Mouse (Mus musculus) limb, embryonic 11.5 days (tissue): ENCODE results near the gene Napsa. TPM values are rescaled to one million over a fixed set of nuclear protein-coding genes. Genes with fewer than 3 reads are reported as not detected.

Experiments used
- ATAC-seq: fragments of 200-750 bp; cut with Nextera tagmentation; 2 replicates; pipeline ENCODE4 v1.8.0; 2017; ENCODE audit warnings: low read depth; ENCODE audit not compliant: insufficient number of reproducible peaks, low FRiP score, low TSS enrichment
- DNase-seq: peaks from one replicate; pipeline ENCODE4 v3.0.0-alpha.2; 2015; ENCODE audit warnings: low spot score
- H3K27ac ChIP-seq: fragments of 300-500 bp; sonication (generic); replicated peaks from 2 replicates; pipeline ENCODE4 v1.5.1; 2014; ENCODE audit warnings: low read depth, mild to moderate bottlenecking, low read length
- H3K27me3 ChIP-seq: fragments of 300-500 bp; sonication (generic); 2 replicates; pipeline ENCODE4 v1.6.1; 2014; ENCODE audit warnings: mild to moderate bottlenecking, low read length, mixed read lengths; ENCODE audit not compliant: control insufficient read depth, insufficient read depth
- H3K36me3 ChIP-seq: fragments of 300-500 bp; sonication (generic); 2 replicates; pipeline ENCODE4 v1.6.1; 2014; ENCODE audit warnings: mild to moderate bottlenecking, low read length, moderate library complexity, mixed read lengths; ENCODE audit not compliant: control insufficient read depth, insufficient read depth
- H3K4me1 ChIP-seq: fragments of 300-500 bp; sonication (generic); 2 replicates; pipeline ENCODE4 v1.6.1; 2014; ENCODE audit warnings: low read length, mixed read lengths; ENCODE audit not compliant: control insufficient read depth, insufficient read depth
- H3K4me2 ChIP-seq: fragments of 300-500 bp; sonication (generic); 2 replicates; pipeline ENCODE4 v1.6.1; 2014; ENCODE audit warnings: low read depth, mild to moderate bottlenecking, moderate library complexity; ENCODE audit not compliant: severe bottlenecking
- H3K4me3 ChIP-seq: fragments of 300-500 bp; sonication (generic); 2 replicates; pipeline ENCODE4 v1.5.1; 2014; ENCODE audit warnings: low read depth, low read length
- H3K9ac ChIP-seq: fragments of 300-500 bp; sonication (generic); 2 replicates; pipeline ENCODE4 v1.6.1; 2014; ENCODE audit warnings: mild to moderate bottlenecking, low read length
- H3K9me3 ChIP-seq: fragments of 300-500 bp; sonication (generic); 2 replicates; pipeline ENCODE4 v1.6.1; 2016; ENCODE audit warnings: low read length; ENCODE audit not compliant: control insufficient read depth
- WGBS: fragments of 180-500 bp; shearing (Covaris S2); extraction: QIAGEN DNeasy Blood & Tissue Kit; methylation state at CpG from one replicate; pipeline ENCODE4 v1.1.7; 2014; 5-methylcytosine and 5-hydroxymethylcytosine counted together
- polyA plus RNA-seq: library from polyadenylated mRNA; unstranded; fragments of >200 nt; fragmentation: Nextera tagmentation; extraction: Ambion mirVana; gene quantifications from 2 replicates; pipeline ENCODE4 v1.2.1, GENCODE M21; 2014

Napsa gene
- polyA plus RNA-seq, 1 experiment from 2014 or later, result 0.61 TPM

- no peak overlapping the region for H3K4me3 ChIP-seq
- H3K9me3 ChIP-seq, result no peaks in the 10 kb centered on the region
- H3K4me1 ChIP-seq, result no peaks in the 10 kb centered on the region
- no peak for ATAC-seq
- no peaks in the 10 kb centered on the region for H3K27me3 ChIP-seq
- peaks cover 50% of the 10 kb centered on the region for H3K36me3 ChIP-seq
- no peak overlapping the region for H3K27ac ChIP-seq
- H3K9ac ChIP-seq, result no peak overlapping the region
- WGBS, result 95% methylated on average over 6 of the region's 6 CpGs
- DNase-seq, result no peak
- H3K4me2 ChIP-seq, result no peak overlapping the region
These were observed 35.6 kb upstream of the Napsa start for GRCm38 (mm10) chr7:44536590-44536968.

GRCm38 (mm10) chr7:44537009-44537408 is 35.2 kb upstream of the Napsa start:
- Histone ChIP-seq H3K4me1 (no peaks in the 10 kb centered on the region), H3K9ac (no peak overlapping the region), H3K9me3 (no peaks in the 10 kb centered on the region), H3K4me2 (no peak overlapping the region), H3K27me3 (no peaks in the 10 kb centered on the region), H3K4me3 (no peak overlapping the region), H3K27ac (no peak overlapping the region), H3K36me3 (peaks cover 54% of the 10 kb centered on the region)
- DNase-seq, result no peak
- no peak for ATAC-seq
- WGBS, result 88% methylated on average over 7 of the region's 7 CpGs

- Histone ChIP-seq H3K4me2 (no peak overlapping the region), H3K27me3 (no peaks in the 10 kb centered on the region), H3K9me3 (no peaks in the 10 kb centered on the region), H3K9ac (no peak overlapping the region), H3K4me1 (no peaks in the 10 kb centered on the region), H3K27ac (no peak overlapping the region), H3K36me3 (peaks cover 58% of the 10 kb centered on the region), H3K4me3 (no peak overlapping the region)
- WGBS, result 92% methylated on average over 13 of the region's 13 CpGs
- ATAC-seq (no peak), DNase-seq (no peak)
These were observed 34.7 kb upstream of the Napsa start for GRCm38 (mm10) chr7:44537496-44537895.

DNA sequence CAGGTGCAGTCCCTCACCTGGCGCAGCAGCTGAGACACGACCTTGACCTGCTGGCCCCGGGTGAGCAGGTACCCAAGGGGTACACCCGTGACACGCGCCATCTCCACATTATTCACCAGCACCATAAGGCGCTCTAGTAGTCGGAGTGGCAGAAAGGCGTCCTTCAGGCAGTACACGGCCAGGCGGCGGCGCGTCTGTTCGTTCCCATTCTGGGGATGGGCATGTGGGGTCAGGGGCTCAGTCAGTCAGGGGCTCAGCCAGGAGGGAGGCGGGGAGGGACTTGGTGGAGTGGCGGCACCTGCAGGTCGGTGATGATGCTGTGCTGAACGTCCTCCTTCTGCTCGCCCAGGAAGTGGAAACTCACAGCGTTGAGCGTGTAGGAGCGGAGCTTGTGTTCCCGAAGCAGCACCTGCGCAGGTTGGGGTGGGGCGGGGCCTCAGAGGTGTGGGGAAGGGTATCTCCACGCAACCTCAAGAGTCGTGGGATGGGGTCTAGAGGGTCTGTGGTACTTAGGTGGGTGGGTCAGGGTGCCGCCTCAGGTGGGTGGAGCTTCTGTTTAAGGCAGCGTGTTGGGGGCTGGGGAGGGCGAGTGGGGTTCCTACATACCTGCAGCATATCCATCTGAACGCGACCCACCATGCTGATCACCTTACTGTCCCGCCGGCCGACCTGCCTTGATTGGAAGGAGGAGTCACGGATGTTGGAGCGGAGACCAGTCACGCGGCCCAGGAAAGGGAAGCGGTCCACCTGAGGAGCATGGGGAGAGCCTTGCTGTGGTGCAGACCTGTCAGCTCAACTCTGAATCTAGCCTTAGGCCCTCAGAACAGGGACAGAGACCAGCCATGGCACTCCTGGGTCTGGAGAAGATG is 33.2 kb upstream of the Napsa start:
- 92% methylated on average over 41 of the region's 41 CpGs for WGBS
- DNase-seq, result no peak
- 0 out of 2 replicates have a peak, but pooled peaks have one; percentile 22 for ATAC-seq
- H3K27ac ChIP-seq, result no peak overlapping the region
- H3K4me2 ChIP-seq, result no peak overlapping the region
- no peak overlapping the region for H3K9ac ChIP-seq
- no peaks in the 10 kb centered on the region for H3K9me3 ChIP-seq
- H3K4me1 ChIP-seq, result no peaks in the 10 kb centered on the region
- peaks cover 52% of the 10 kb centered on the region for H3K36me3 ChIP-seq
- no peaks in the 10 kb centered on the region for H3K27me3 ChIP-seq
- no peak overlapping the region for H3K4me3 ChIP-seq

GRCm38 (mm10) chr7:44542555-44542954 is 29.6 kb upstream of the Napsa start:
- DNase-seq, result no peak
- Histone ChIP-seq H3K27me3 (no peaks in the 10 kb centered on the region), H3K9ac (no peak overlapping the region), H3K36me3 (peaks cover 44% of the 10 kb centered on the region), H3K4me1 (peaks cover 4% of the 10 kb centered on the region), H3K27ac (no peak overlapping the region), H3K4me2 (no peak overlapping the region), H3K9me3 (no peaks in the 10 kb centered on the region), H3K4me3 (no peak overlapping the region)
- no peak for ATAC-seq
- 95% methylated on average over 11 of the region's 11 CpGs for WGBS

DNA sequence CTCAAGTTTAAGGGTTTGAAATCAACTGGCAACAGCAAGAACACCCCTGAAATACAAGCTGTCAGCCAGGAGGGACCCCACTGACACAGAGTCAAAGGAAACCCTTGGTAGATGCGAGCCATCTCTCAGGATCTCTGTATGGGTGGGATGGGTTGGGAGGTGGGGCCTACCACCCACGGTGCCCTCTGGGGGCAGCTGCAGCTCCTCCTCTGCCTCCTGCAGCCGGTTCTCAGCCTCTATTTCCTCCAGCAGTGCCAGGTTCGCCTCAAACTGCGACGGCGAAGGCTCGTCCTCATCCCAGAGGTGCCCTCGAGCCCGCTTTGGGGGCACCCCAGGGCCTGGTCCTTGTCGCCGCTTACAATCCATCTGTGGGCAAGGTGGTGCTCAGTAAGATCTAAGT is 29.1 kb upstream of the Napsa start:
- WGBS, result 79% methylated on average over 12 of the region's 12 CpGs

GRCm38 (mm10) chr7:44546274-44546673 is 25.9 kb upstream of the Napsa start:
- over 99% methylated on average over 3 of the region's 3 CpGs for WGBS
- H3K4me1 ChIP-seq, result peaks cover 7% of the 10 kb centered on the region
- no peak overlapping the region for H3K4me2 ChIP-seq
- no peak for ATAC-seq
- H3K9ac ChIP-seq, result no peak overlapping the region
- no peak overlapping the region for H3K27ac ChIP-seq
- no peaks in the 10 kb centered on the region for H3K9me3 ChIP-seq
- no peaks in the 10 kb centered on the region for H3K27me3 ChIP-seq
- no peak overlapping the region for H3K4me3 ChIP-seq
- peaks cover 30% of the 10 kb centered on the region for H3K36me3 ChIP-seq
- no peak for DNase-seq

More for the DNA sequence above, 29.1 kb upstream of the Napsa start:
- Histone ChIP-seq H3K9me3 (no peaks in the 10 kb centered on the region), H3K27ac (no peak overlapping the region; the same call in 1 of the 2 replicates), H3K9ac (no peak overlapping the region), H3K4me2 (no peak overlapping the region), H3K4me1 (peaks cover 7% of the 10 kb centered on the region), H3K4me3 (no peak overlapping the region), H3K27me3 (no peaks in the 10 kb centered on the region), H3K36me3 (peaks cover 41% of the 10 kb centered on the region)
- no peak for DNase-seq
- ATAC-seq, result no peak

GRCm38 (mm10) chr7:44547041-44547440 is 25.1 kb upstream of the Napsa start:
- peaks cover 30% of the 10 kb centered on the region for H3K36me3 ChIP-seq
- peaks cover 7% of the 10 kb centered on the region for H3K4me1 ChIP-seq
- H3K27ac ChIP-seq, result no peak overlapping the region
- DNase-seq (no peak), ATAC-seq (no peak)
- WGBS, result 94% methylated on average over 13 of the region's 13 CpGs
- H3K4me2 ChIP-seq, result peak overlapping the region; percentile 72
- no peaks in the 10 kb centered on the region for H3K9me3 ChIP-seq
- no peak overlapping the region for H3K4me3 ChIP-seq
- no peak overlapping the region; the same call in 1 of the 2 replicates for H3K9ac ChIP-seq
- H3K27me3 ChIP-seq, result no peaks in the 10 kb centered on the region
